Mouse (Mus musculus): ENCODE measurements around the gene Plac9b.
"Not testable (repeated sequence)": the region's sequence is repeated elsewhere in the genome, so short reads cannot be mapped to it uniquely, and the experiment has no call there.

DNA sequence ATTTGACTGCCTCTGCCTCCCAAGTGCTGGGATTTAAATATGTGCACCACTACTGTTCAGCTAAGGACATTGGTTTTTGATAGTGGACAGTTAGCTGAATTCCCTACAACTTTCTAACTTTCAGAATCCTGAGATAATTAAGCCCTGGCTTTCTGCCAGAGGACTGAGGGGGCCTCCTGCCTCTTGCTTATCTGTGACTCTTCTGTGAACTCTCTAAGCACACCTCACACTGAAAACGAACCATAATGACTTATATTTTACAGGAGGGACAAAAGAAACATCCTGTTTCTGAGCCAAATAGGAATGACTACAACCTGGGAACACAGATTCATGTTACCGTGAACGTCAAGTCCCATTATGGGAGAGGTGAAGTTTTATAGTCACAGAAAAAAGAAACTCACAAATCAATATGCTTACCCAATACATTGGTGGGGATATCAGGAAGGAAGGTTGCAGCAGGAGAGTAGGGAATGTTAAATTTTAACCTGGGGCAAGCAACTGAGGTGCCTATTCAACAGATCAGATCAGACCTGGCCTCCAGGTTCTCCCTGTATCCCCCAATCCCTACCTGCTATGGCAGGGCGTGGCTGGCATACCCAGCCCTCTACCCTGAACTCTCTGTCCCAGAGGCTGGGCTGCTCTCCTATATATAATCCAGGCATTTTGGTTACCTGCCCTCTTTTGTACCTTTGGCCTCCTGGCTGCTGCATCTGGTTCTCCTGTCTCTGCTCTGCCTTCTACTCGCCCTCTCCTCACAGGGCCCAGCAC is 34.1 kb upstream of the Plac9b start:
- not testable (repeated sequence) for TF ChIP-seq CTCF, EP300 (IDR thresholded peaks at IDR 0.05)

Measured in lung, postnatal 0 days (tissue).